Mouse (Mus musculus): Measurements from ENCODE around the gene Plekhg2. TPM values are rescaled to one million over a fixed set of nuclear protein-coding genes. Genes with fewer than 3 reads are reported as not detected.
A peak's percentile ranks its signal among the peaks of the same experiment; 100 is the strongest.
"Not testable (repeated sequence)": the region's sequence is repeated elsewhere in the genome, so short reads cannot be mapped to it uniquely, and the experiment has no call there.

Plekhg2 gene
- 1 to 10 TPM; 4.8 to 5.1 TPM for total RNA-seq (2021)
- long read RNA-seq, result 0 reads

DNA sequence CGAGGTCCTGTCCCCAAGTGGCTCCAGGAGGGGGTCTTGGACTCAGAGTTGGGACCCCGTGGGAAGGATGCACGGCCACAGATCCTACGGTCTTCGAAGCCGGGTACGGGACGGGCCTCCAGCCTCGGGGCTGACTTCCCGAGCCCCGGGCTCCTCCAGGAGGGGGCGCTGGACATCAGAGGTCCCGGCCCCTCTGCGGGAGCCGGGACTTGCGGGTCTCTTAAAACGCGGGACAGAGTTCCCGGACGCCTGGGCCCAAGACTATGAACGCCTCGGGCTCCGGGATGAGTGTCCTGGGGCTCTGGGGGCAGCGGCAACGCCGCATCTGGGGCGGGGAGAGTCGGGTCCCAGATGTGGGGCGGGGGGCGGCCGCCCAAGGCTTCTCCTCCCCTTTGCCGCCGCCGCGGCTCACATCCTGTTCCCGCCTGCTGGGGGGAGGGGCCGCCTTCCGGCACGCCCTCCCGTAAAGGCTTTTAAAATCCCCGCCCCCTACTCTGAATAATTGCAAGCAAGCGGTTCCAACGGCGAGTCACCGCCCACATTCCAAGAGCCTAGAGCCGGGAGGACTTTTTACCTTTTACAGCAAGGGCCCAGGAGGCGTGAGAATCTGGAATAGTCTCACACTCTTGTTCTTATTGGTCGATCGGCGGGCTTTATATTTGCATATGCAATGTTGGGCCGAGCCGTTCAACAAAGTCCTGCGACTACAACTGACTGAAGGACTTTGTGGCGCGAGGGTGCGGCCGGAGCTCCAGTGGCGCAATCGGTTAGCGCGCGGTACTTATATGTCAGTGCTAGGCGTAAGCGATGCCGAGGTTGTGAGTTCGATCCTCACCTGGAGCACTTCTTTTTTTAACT is at the start of gene Plekhg2:
Gene Plekhg2, minus strand, starts transcription at position 349 of the 858 bp plus-strand sequence.
- peak; percentile 89 to 94 for DNase-seq (ENCODE audit: low spot score in 2 of 2)

DNA sequence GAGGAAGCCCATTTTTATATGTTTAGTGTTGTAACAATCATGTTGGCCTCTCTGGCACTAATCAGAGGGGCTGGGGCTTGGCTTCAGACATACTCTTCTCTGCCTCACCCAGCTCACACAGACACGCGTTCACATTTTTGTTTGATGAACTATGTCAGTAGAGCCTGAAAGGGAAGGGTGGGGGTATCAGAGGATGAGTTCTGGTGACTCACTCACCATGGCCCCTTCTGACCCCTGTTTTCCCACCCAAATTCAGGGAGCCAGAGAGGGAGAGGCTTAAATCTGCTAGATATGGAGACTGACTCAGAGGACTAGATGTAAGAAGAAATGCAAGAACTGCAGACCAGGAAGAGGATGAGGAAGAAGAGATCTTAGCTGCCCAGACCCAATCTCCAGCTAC is 47.0 kb upstream of the Plekhg2 start:
- DNase-seq (ENCODE audit: low spot score in 2 of 2), result no peak

GRCm38 (mm10) chr7:28418096-28418670 is 45.8 kb upstream of the Plekhg2 start:
- DNase-seq (ENCODE audit: low spot score in 2 of 2), result no peak

DNA sequence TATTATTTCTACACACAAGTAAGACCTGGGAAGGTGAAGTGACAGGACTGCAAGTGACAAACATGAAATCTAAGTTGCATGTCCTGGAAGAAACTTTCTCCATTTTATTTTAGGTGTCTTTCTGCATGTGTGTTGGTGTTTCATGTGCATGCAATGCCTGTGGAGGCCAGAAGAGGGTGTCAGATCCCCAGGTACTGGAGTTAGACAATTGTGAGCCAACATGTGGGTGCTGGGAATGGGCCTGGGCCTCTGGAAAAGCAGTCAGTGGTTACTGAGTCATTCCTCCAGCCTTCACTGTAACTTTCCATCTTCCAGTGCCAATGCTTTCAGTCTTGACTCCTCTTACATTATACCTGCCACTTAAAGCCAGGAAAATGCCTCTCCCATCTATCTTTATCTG is 45.0 kb upstream of the Plekhg2 start:
- no peak for DNase-seq (ENCODE audit: low spot score in 2 of 2)

DNA sequence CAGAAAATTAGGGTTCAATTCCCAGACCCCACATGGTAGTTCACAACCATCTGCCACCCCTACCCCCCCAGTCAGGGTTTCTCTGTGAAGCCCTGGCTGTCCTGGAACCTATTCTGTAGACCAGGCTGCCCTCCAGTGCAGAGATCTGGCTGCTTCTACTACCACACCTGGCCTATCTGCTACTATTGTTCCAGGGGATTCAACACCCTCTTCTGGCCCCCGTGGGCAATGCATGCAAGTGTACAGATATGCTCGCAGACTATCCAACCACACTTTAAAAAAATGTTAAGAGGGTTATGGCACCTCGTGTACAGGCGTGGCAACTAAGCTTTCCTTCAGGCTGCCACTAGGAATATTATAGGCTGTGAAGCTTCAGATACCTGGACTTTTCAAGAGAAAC is 40.4 kb upstream of the Plekhg2 start:
- DNase-seq (ENCODE audit: low spot score in 2 of 2), result no peak

GRCm38 (mm10) chr7:28410841-28411475 is 38.6 kb upstream of the Plekhg2 start:
- no peak for DNase-seq (ENCODE audit: low spot score in 2 of 2)

DNA sequence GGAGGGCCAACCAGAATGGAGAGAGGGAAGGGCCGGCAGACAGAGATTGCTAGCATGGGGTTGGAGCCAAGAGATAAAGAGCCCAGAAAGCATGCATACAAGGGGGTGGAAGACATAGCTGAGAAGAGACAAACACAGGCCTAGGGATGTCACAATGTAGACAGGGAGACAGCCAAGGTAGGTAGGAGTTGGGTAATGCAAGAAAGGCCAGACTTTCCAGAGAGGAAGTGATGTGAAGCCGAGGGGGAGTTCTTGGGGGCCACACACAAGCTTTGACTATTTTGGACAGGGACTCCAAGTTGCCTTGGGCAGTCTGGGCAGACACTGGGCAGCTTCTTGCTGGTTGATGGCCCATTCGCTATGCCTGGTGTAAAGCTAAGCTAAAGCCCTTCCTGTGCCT is 29.5 kb upstream of the Plekhg2 start:
- DNase-seq (ENCODE audit: low spot score in 2 of 2), result no peak

- DNase-seq (ENCODE audit: low spot score in 2 of 2), result no peak
These were observed 28.6 kb upstream of the Plekhg2 start for GRCm38 (mm10) chr7:28401030-28401429.

DNA sequence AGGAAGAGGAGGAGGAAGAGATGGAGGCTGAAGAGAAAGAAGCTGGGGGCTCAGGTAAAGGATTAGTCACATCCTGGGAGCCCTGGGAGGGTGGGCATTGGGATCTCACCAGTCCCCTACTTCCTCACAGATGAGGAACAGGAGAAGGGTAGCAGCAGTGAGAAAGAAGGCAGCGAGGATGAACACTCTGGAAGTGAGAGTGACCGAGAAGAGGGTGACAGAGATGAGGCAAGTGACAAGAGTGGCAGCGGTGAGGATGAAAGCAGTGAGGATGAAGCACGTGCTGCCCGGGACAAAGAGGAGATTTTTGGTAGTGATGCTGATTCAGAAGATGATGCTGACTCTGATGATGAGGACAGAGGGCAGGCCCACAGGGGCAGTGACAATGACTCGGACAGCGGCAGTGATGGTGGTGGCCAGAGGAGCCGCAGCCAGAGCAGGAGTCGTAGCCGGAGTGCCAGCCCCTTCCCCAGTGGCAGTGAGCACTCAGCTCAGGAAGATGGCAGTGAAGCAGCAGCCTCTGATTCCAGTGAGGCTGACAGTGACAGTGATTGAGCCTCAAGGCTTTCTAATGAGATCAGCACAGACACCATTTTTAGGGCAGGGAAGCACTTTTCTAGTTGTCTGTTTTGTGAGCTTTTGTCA is 26.4 kb upstream of the Plekhg2 start:
- no peak for DNase-seq (ENCODE audit: low spot score in 2 of 2)

GRCm38 (mm10) chr7:28398000-28398399 is 25.6 kb upstream of the Plekhg2 start:
- DNase-seq (ENCODE audit: low spot score in 2 of 2), result no peak

DNA sequence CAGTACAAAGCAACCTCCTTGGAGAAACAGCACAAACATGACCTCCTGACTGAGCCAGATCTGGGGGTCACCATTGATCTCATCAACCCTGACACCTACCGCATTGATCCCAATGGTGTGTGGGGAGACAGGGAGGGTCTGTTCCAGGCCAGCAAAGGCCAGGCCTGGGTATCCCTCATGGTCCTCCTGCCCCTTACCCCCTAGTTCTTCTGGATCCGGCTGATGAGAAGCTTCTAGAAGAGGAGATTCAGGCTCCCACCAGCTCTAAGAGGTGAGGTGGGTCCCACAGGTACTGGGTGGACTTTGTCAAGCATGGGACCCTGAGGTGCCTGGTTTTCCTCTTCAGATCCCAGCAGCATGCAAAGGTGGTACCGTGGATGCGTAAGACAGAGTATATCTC is 23.0 kb upstream of the Plekhg2 start:
- DNase-seq (ENCODE audit: low spot score in 2 of 2), result no peak

GRCm38 (mm10) chr7:28393272-28393951 is 21.0 kb upstream of the Plekhg2 start:
- DNase-seq (ENCODE audit: low spot score in 2 of 2), result no peak

DNA sequence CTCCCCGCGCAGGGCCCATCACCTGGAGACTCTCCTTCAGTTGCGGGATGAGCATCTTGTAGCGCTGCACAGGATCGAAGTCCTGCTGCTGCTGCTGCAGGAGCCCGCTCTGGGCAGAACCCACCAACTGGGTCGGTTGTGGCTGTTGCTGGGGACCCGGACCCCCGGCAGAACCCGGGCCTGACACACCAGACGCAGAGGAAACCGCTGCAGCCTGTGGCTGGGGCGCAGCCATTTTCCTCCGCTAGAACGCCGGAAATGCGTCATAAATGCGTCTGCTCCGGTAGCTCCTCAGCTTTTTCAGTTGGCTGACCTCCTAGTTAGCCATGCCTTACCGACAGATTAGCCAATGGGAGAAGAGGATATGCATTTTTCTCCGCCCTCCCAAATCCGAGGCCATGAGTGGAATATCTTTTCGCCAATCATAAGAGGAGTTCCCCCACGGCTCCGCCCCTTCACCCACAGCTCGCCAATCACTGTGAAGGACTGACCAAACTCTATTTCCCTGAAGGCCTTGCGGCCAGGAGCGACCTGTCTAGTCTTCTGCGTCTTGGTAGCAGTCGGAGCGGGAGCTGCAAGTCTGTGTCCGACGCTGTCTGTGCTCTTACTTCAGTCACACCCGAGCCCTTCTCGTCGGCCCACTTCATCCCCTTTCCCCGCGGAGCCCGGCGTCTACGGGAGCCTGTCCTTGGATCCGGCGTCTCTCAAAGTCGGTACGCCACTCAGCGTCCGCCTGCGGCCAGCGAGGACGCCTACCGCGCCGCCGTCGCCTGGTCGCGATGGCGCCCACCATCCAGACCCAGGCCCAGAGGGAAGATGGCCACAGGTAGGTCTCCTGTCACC is 20.3 kb upstream of the Plekhg2 start, which contains the start of the genes Med29 and Paf1:
Gene Med29, minus strand, starts transcription at position 280 of the 843 bp plus-strand sequence.
Gene Paf1, plus strand, starts transcription at position 523 of the 843 bp plus-strand sequence.
- DNase-seq (ENCODE audit: low spot score in 2 of 2), result peak; percentile 97 to 99

- DNase-seq (ENCODE audit: low spot score in 2 of 2), result no peak
These were observed 17.9 kb upstream of the Plekhg2 start for GRCm38 (mm10) chr7:28390331-28390730.

DNA sequence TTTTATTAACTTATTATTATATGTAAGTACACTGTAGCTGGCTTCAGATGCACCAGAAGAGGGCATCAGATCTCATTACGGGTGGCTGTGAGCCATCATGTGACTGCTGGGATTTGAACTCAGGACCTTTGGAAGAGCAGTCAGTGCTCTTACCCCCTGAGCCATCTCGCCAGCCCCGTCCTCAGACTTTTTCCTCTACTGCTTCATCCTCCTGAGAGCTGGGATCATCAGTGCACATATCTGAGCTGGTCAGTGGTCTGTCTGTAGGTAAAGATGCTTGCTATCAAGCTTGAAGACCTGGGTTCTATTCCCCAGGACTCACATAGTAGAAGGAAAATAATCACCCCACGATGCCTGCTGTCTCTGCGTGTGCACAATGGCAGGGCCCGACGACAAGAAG is 15.0 kb upstream of the Plekhg2 start:
- not testable (repeated sequence) for DNase-seq (ENCODE audit: low spot score in 2 of 2)

DNA sequence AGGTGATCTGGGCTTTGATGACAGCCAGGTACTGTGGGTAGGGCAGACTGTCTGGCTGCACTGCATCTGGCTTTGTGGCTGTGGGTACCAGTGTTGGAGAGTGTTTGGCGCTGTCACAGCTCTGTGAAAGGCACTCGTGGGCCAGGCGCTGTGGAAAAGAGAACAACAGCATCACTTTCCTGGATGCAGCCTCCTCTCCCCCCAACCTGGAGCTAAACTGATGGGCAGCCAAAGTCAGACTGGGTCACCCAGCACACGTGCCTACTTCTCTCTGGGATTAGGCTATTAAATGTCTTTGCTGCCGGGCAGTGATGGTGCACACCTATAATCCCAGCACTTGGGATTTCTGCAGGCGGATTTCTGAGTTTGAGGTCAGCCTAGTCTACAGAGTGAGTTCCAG is 14.5 kb upstream of the Plekhg2 start:
- not testable (repeated sequence) for DNase-seq (ENCODE audit: low spot score in 2 of 2)

DNA sequence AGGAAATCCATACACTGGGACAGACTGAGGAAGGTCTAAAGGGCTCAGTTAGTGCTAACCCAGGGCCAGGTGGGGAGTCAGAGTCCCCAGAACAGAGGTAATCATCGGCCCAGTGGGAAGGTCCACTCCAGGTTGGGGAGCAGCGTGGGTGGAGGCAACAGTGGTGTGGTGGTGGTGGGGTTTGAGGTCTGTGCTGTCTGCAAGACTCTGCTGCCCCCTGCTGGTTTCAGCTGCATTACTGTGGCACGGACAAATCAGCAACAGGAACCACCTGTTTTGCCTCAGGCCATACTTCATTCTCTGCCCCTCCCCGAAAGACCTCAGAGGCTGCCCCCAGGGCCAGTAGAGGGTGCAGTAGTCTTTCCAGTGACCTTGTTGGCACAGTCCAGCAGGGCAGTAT is 14.1 kb upstream of the Plekhg2 start:
- peak; percentile 68 to 81 for DNase-seq (ENCODE audit: low spot score in 2 of 2)

GRCm38 (mm10) chr7:28386007-28386406 is 13.6 kb upstream of the Plekhg2 start:
- no peak for DNase-seq (ENCODE audit: low spot score in 2 of 2)

DNA sequence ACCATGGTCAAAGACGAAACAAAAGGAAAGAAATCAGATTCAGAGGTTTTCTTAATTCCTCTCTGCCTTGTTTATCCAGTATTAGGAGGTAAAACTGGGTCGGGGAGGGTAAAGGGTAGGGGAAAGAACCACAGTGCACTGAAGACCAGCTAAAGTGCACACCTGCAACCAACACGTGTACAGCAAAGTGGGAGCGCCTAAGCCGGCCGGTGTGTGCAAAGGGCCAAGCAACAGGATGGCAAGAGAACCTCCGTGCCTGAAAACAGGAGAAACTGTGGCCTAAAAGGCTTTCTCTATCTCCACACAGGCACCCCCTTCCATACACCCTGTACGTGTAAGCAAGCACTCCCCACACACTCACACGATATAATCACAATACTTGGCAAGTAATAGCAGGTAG is 12.8 kb upstream of the Plekhg2 start:
- no peak for DNase-seq (ENCODE audit: low spot score in 2 of 2)

DNA sequence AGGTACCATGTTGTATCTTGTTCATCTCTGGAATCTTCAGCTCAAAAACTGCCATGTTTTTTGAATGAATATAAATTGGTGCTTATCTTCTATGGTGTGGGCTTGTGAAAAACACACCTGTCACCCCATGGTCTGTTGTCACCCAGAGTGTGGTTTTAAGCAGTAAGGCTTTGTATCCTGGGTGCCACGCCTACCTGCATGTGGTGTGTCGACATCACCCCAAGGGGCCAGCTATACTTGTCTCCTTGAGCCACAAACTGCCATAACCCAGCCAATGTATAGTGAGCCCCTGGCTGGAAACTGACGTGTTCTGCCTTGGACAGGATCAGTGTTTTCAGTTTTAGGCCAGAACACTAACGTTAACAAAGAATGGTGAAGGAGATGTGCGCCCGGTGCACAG is 11.8 kb upstream of the Plekhg2 start:
- DNase-seq (ENCODE audit: low spot score in 2 of 2), result no peak

Measured in layer of hippocampus, adult 18-20 months (tissue).